Mouse (Mus musculus) megakaryocyte, embryonic 14.5 days (primary cell): ENCODE measurements around the gene Bpifb1. TPM values are rescaled to one million over a fixed set of nuclear protein-coding genes. Genes with fewer than 3 reads are reported as not detected.
"Not testable (repeated sequence)": the region's sequence is repeated elsewhere in the genome, so short reads cannot be mapped to it uniquely, and the experiment has no call there.

Source experiments
- H3K27me3 ChIP-seq: replicated peaks from 2 replicates; pipeline ENCODE3; 2012; ENCODE audit warnings: inconsistent platforms
- H3K36me3 ChIP-seq: replicated peaks from 2 replicates; pipeline ENCODE3; 2012; ENCODE audit warnings: low read length, inconsistent platforms, mixed read lengths
- H3K4me1 ChIP-seq: 2 replicates; pipeline ENCODE4 v1.6.1; 2012; ENCODE audit warnings: inconsistent platforms
- H3K4me3 ChIP-seq: replicated peaks from 2 replicates; pipeline ENCODE3; 2012; ENCODE audit warnings: moderate library complexity, mild to moderate bottlenecking, inconsistent platforms
- H3K9me3 ChIP-seq: 2 replicates; pipeline ENCODE4 v1.6.1; 2012; ENCODE audit warnings: inconsistent platforms
- FLI1 ChIP-seq: IDR thresholded peaks from 2 replicates; pipeline ENCODE4 v1.6.1; 2012; ENCODE audit warnings: low read length, inconsistent platforms, mixed read lengths
- GATA1 ChIP-seq: IDR thresholded peaks from 3 replicates; pipeline ENCODE4 v1.6.1; 2012; ENCODE audit warnings: mixed read lengths, low read length, inconsistent platforms, borderline replicate concordance
- polyA plus RNA-seq: library from polyadenylated mRNA; stranded (reverse); fragments of >175 nt; gene quantifications from 2 replicates; pipeline ENCODE4 v1.2.3, GENCODE M21; 2012; ENCODE audit warnings: low replicate concordance; ENCODE audit not compliant: insufficient read depth

Gene Bpifb1
- polyA plus RNA-seq, 1 experiment: not detected

DNA sequence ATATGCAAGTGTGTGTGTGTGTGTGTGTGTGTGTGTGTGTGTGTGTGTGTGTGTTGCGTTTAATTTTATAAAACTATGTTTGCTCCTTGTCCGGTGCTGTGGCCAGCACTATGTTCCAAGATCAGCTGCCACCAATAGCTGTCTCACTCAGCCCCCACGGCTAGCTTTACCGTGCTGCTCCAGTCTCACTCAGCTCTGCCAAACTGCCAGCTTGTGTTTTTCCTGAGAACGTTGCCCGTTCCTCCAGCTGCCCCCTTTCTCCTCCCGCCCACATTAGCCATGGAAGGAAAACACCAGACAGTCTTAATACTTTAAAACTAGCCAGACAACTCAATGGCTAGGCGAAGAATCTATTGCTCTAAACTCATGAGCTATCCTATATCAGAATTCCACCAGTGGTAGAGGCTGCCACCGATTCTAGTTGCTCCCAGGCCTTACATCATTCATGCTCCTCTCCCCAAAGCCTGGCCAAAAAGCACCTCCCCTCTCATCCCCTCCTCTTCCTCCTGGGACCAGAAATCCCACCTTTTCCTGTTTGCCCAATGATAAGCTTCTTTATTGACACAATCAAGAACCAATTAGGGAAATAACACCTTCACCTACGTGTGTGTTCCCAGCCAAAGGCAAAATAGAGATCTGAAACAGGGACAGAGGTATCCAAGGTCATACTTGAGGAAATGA is 52.9 kb downstream of the Bpifb1 start:
- Histone ChIP-seq H3K9me3 (peaks cover 37% of the 10 kb centered on the region), H3K4me3 (no peak overlapping the region), H3K36me3 (no peaks in the 10 kb centered on the region), H3K4me1 (no peaks in the 10 kb centered on the region), H3K27me3 (peaks cover 9% of the 10 kb centered on the region)
- TF ChIP-seq FLI1 (no peak), GATA1 (no peak)

DNA sequence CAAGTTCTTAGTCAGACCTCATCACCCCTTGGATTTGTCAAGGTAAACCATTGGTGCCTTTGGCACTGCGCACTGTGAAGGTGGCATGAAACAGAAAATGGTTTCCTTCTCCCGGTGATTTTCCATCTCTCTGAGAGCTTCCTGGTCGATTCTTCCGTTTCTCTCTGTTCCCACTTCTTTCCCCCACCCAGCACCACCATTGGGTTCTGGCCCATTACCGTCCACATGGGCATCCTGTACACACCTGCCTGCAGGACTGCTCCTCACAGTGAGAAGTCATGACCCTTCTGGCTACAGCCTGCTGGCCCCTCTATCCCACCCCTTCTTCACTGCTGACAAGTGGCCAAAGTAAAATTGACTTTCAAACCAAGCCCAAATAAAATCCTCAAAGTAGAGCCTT is 54.7 kb downstream of the Bpifb1 start:
- Histone ChIP-seq H3K36me3 (no peaks in the 10 kb centered on the region), H3K4me3 (no peak overlapping the region), H3K9me3 (peaks cover 30% of the 10 kb centered on the region), H3K4me1 (no peaks in the 10 kb centered on the region), H3K27me3 (peaks cover 5% of the 10 kb centered on the region)
- TF ChIP-seq FLI1 (no peak), GATA1 (no peak)

DNA sequence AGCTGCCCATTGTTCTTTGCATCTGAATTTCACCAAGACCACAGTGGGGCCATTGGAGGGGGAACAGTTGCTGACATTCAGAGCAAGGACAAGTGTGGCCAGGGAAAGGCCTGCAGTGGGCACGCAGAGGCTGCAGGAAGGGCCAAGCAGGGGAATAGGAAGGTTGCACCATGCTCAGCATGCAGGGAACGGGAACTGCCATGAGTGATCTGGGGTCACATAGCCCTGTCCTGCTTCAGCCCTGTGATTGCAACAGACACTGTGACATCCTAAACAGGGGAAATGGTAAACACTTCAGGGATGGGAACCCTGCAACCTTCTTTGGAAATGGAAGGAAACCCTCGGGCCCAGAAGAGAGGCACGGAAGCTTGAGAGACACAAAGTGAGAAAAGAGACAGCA is 64.6 kb downstream of the Bpifb1 start:
- not testable (repeated sequence) for H3K4me1 ChIP-seq

DNA sequence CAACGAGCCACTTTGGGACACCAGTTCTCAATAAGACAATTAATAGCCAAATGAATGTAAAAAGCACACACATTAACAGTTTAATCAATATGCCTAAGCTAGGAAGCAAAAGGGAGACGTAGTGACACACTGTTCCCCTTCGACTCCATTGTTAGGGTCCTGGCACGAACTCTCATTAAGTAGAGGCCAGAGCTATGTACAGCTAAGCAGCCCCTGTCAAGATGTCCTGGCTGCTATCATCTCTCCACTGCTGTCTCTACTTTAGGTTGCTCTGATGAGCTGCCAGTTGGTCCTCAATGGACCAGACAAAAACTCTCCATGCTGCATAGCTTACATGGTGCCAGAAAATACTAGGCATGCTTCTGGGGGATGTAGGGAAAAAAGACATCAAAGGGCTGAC is 65.2 kb downstream of the Bpifb1 start:
- Histone ChIP-seq H3K36me3 (no peaks in the 10 kb centered on the region), H3K4me1 (no peaks in the 10 kb centered on the region), H3K4me3 (no peak overlapping the region), H3K27me3 (peaks cover 5% of the 10 kb centered on the region), H3K9me3 (no peaks in the 10 kb centered on the region)
- TF ChIP-seq FLI1: no peak
- no peak for TF ChIP-seq GATA1

More for the DNA sequence above, 64.6 kb downstream of the Bpifb1 start:
- not testable (repeated sequence) for H3K36me3 ChIP-seq, H3K9me3 ChIP-seq, H3K27me3 ChIP-seq, H3K4me3 ChIP-seq

DNA sequence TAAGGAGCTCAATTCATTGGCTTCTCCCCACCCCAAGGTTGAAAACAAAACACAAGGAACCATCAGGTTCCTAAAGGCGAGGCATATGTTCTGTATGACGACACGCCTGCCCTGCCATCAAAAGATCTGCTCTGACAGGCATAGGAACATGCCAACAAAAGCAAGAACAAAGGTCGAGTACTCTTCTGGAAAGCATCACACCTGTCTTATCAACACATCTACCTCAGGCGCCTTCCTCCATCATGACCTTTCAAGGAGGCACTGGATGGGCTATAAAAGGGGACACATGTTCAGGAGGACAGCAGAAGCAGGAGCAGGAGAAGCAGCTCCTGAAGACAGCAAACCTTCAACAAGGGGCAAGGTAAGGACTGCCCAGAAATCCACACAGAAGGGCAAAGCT is 66.9 kb downstream of the Bpifb1 start, which contains the start of gene Bpifb9a:
TSS of gene Bpifb9a (plus strand) at position 301 of the 400 bp plus-strand sequence.
- not testable (repeated sequence) for H3K9me3 ChIP-seq, H3K36me3 ChIP-seq, H3K4me1 ChIP-seq, H3K4me3 ChIP-seq, H3K27me3 ChIP-seq

DNA sequence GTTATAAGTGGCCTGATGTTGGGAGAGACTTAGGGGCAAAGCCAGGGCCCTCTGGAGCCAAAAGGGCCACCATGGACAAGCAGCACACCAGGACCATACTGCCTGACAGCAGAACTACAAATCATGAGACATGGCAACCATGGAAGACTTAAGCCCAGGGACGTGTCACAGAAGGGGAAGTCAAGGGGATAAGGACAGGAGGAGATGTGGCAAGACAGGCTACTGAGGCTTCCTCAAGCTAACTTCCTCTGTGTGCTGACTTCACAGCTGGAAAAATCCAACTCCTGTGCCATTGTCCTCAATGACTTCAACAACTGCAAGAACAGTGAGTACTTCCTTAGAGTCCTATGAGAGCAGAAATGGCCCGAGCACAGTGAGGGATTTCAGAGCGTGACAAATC is 73.8 kb downstream of the Bpifb1 start:
- H3K4me3 ChIP-seq, H3K9me3 ChIP-seq, H3K36me3 ChIP-seq, H3K4me1 ChIP-seq, H3K27me3 ChIP-seq: not testable (repeated sequence)

Other genes starting within 250 kb of the Bpifb1 start
- not detected in 2 replicates for gene Bpifa6, start 215.9 kb upstream of the Bpifb1 start, polyA plus RNA-seq
- gene Bpifa2, start 182.6 kb upstream of the Bpifb1 start, polyA plus RNA-seq: not detected in 2 replicates
- gene Bpifa3, start 60.5 kb upstream of the Bpifb1 start, polyA plus RNA-seq: not detected in 2 replicates
- not detected in 2 replicates for gene Bpifa1, start 47.9 kb upstream of the Bpifb1 start, polyA plus RNA-seq
- gene Bpifa5, start 28.2 kb upstream of the Bpifb1 start, polyA plus RNA-seq: not detected in 2 replicates
- gene Bpifb5, start 32.9 kb downstream of the Bpifb1 start, polyA plus RNA-seq: not detected in 2 replicates
- gene Bpifb9a, start 67.0 kb downstream of the Bpifb1 start, polyA plus RNA-seq: not detected in 2 replicates
- gene Bpifb9b, start 116.4 kb downstream of the Bpifb1 start, polyA plus RNA-seq: not detected in 2 replicates
- gene Cdk5rap1, start 182.2 kb downstream of the Bpifb1 start, polyA plus RNA-seq: 0.45 TPM in 1 of 2 replicates, not detected in the other
- 1.2 TPM in 1 of 2 replicates, not detected in the other for gene Snta1, start 217.3 kb downstream of the Bpifb1 start, polyA plus RNA-seq
- 1.2 and 3.0 TPM in 2 replicates for gene Cbfa2t2, start 245.7 kb downstream of the Bpifb1 start, polyA plus RNA-seq